Mouse (Mus musculus): ENCODE results near the gene Pdhx.

DNA sequence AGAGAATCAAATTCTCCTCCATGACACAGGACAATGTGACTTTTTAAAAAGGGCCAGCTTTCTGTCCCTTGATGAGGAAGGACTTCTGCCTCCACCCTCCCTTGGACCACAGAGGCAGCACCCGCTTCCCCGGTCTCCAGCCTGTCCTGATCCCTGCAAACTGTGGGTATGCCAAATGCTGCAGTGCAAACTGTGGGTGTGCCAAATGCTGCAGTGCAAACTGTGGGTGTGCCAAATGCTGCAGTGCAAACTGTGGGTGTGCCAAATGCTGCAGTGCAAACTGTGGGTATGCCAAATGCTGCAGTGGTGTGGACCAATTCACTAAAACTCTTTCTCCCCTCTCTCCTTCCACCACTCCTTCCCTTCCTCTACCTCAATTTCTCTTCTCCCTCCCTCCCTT is 32.9 kb upstream of the Pdhx start:
- no peak for TF ChIP-seq POLR2A (IDR thresholded peaks at IDR 0.05; ENCODE audit: borderline replicate concordance, extremely low read depth, insufficient read depth, insufficient read length, poor library complexity, severe bottlenecking)
- TF ChIP-seq CTCF (IDR thresholded peaks at IDR 0.05; ENCODE audit: borderline replicate concordance, extremely low read depth, insufficient read depth, insufficient read length) = no peak
